Mouse (Mus musculus) common myeloid progenitor, adult 5-6 weeks (primary cell): ENCODE measurements around the gene Gm3317. TPM values are rescaled to one million over a fixed set of nuclear protein-coding genes. Genes with fewer than 3 reads are reported as not detected.
"Not testable (repeated sequence)": the region's sequence is repeated elsewhere in the genome, so short reads cannot be mapped to it uniquely, and the experiment has no call there.

Experiments
- ATAC-seq: replicated peaks from 2 replicates; pipeline ENCODE4 v1.8.0; 2016; ENCODE audit warnings: low read depth, mild to moderate bottlenecking, moderate TSS enrichment, inconsistent platforms; ENCODE audit not compliant: poor library complexity, severe bottlenecking
- total RNA-seq: library from RNA; stranded (forward); fragments of 200-1000, 187-1606 nt; gene quantifications from 2 replicates; pipeline ENCODE4 v1.2.3, GENCODE M21; 2017

Gene Gm3317
- total RNA-seq, result 0.87 TPM in 1 of 2 replicates, not detected in the other

DNA sequence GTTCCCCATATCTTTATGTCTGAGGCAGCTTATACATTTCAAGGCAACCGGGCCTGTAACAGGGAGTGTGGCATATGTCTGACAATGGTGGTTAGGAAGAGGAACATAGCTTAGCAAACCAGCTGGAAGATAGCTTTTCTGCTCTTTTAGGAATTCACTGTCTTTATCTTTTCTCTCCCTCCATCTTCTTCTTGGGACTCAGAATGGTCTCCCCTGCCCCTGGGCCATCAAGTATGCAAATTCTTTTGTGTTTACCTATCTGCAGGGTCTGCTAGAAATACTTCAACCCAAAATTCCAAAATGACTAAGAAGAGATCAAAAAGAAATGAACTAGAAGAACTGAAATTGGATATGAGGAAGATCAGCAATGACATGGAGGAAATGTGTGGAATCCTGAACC is at the start of gene Gm3317:
Gm3317 (plus strand) TSS at position 301 of the 400 bp plus-strand sequence.
- not testable (repeated sequence) for ATAC-seq

DNA sequence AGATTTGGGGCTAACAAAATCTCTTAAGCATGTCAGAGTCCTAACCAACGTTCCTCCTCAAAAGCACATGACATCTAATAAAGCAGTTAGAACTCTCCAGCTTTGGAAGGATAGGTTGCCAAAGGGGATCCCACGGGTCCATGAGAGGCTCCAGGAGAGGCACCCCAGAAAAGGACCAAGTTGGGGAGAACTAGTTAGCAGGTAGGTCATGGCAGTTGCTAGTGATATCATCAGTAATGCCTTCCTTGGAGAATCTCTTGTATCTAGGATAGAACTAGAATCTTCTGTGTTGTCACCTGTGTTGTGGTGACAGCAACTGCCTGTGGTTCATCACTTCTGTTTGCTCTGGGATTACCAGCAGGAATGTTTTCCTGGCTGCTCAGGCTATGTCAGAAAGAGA is 33.1 kb upstream of the Gm3317 start, which contains the start of gene Gm8279:
Gm8279 (plus strand) TSS at position 301 of the 400 bp plus-strand sequence.
- ATAC-seq, result not testable (repeated sequence)

DNA sequence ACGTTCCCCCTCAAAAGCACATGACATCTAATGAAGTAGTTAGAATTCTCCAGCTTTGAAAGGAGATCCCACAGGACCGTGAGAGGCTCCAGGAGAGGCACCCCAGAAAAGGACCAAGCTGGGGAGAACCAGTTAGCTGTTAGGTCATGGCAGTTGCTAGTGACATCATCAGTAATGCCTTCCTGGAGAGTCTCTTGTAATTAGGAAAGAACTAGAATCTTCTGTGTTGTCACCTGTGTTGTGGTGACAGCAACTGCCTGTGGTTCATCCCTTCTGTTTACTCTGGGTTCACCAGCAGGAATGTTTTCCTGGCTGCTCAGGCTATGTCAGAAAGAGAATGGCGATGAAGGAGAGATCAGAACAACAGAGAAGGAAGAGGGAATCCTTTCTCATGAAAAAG is 21.2 kb downstream of the Gm3317 start, which contains the start of gene Gm8271:
Gm8271 (plus strand) TSS at position 301 of the 400 bp plus-strand sequence.
- not testable (repeated sequence) for ATAC-seq

Other genes with a start within 250 kb of the Gm3317 start
- not detected in 2 replicates for gene Gm8297, start 180.6 kb upstream of the Gm3317 start, total RNA-seq
- not detected in 2 replicates for gene Gm3298, start 148.6 kb upstream of the Gm3317 start, total RNA-seq
- gene 4930555G01Rik, start 113.9 kb upstream of the Gm3317 start, total RNA-seq, result not detected in 2 replicates
- gene Gm8281, start 93.5 kb upstream of the Gm3317 start, total RNA-seq, result not detected in 2 replicates
- not detected in 2 replicates for gene Gm8279, start 33.0 kb upstream of the Gm3317 start, total RNA-seq
- not detected in 2 replicates for gene Gm8271, start 21.3 kb downstream of the Gm3317 start, total RNA-seq
- not detected in 2 replicates for gene Gm3526, start 96.0 kb downstream of the Gm3317 start, total RNA-seq
- gene Gm3542, start 170.4 kb downstream of the Gm3317 start, total RNA-seq, result not detected in 2 replicates
- not detected in 2 replicates for gene Gm3500, start 224.5 kb downstream of the Gm3317 start, total RNA-seq